Mouse (Mus musculus) lung, embryonic 15.5 days (tissue): ENCODE measurements around the gene Gtf2f2. TPM values are rescaled to one million over a fixed set of nuclear protein-coding genes. Genes with fewer than 3 reads are reported as not detected.

Experiments
- ATAC-seq: fragments of 200-750 bp; cut with Nextera tagmentation; 2 replicates; pipeline ENCODE4 v1.8.0; 2017; ENCODE audit warnings: moderate number of reproducible peaks, borderline replicate concordance; ENCODE audit not compliant: low FRiP score, low TSS enrichment; ENCODE audit errors: extremely low read depth
- H3K27ac ChIP-seq: fragments of 300-500 bp; sonication (generic); 2 replicates; pipeline ENCODE4 v1.5.1; 2015; ENCODE audit warnings: moderate library complexity, mild to moderate bottlenecking, inconsistent platforms
- H3K27me3 ChIP-seq: fragments of 300-500 bp; sonication (generic); 2 replicates; pipeline ENCODE4 v1.6.1; 2015; ENCODE audit warnings: inconsistent platforms
- H3K36me3 ChIP-seq: fragments of 300-500 bp; sonication (generic); 2 replicates; pipeline ENCODE4 v1.6.1; 2015; ENCODE audit warnings: inconsistent platforms
- H3K4me1 ChIP-seq: fragments of 300-500 bp; sonication (generic); 2 replicates; pipeline ENCODE4 v1.6.1; 2015; ENCODE audit warnings: inconsistent platforms
- H3K4me2 ChIP-seq: fragments of 300-500 bp; sonication (generic); 2 replicates; pipeline ENCODE4 v1.6.1; 2015; ENCODE audit warnings: inconsistent platforms, mild to moderate bottlenecking, moderate library complexity
- H3K4me3 ChIP-seq: fragments of 300-500 bp; sonication (generic); 2 replicates; pipeline ENCODE4 v1.5.1; 2015; ENCODE audit warnings: mild to moderate bottlenecking, inconsistent platforms
- H3K9ac ChIP-seq: fragments of 300-500 bp; sonication (generic); 2 replicates; pipeline ENCODE4 v1.6.1; 2015; ENCODE audit warnings: inconsistent platforms
- H3K9me3 ChIP-seq: fragments of 300-500 bp; sonication (generic); 2 replicates; pipeline ENCODE4 v1.6.1; 2016; ENCODE audit warnings: inconsistent platforms
- WGBS: fragments of 180-500 bp; shearing (Covaris S2); methylation state at CpG from one replicate; pipeline ENCODE4 v1.1.7; 2015; 5-methylcytosine and 5-hydroxymethylcytosine counted together
- polyA plus RNA-seq: library from polyadenylated mRNA; unstranded; fragments of >200 nt; fragmentation: Nextera tagmentation; extraction: Ambion mirVana; gene quantifications from 2 replicates; pipeline ENCODE4 v1.2.1, GENCODE M21; 2015

Gene Gtf2f2
- polyA plus RNA-seq, 1 experiment from 2014 or later, result 30.8 TPM

GRCm38 (mm10) chr14:75852016-75852415, 158.6 kb downstream of the Gtf2f2 start:
- ATAC-seq, result no peak
- H3K9ac ChIP-seq, result no peak overlapping the region
- peaks cover 13% of the 10 kb centered on the region for H3K4me1 ChIP-seq
- WGBS, result 87% methylated on average over 5 of the region's 5 CpGs
- no peak overlapping the region for H3K27ac ChIP-seq
- no peaks in the 10 kb centered on the region for H3K27me3 ChIP-seq
- peaks cover 43% of the 10 kb centered on the region for H3K36me3 ChIP-seq
- H3K4me3 ChIP-seq, result no peak overlapping the region
- no peak overlapping the region for H3K4me2 ChIP-seq
- no peaks in the 10 kb centered on the region for H3K9me3 ChIP-seq

GRCm38 (mm10) chr14:75850819-75851218, 159.8 kb downstream of the Gtf2f2 start:
- no peak overlapping the region for H3K27ac ChIP-seq
- H3K4me2 ChIP-seq, result no peak overlapping the region
- ATAC-seq, result no peak
- peaks cover 18% of the 10 kb centered on the region for H3K4me1 ChIP-seq
- no peak overlapping the region for H3K4me3 ChIP-seq
- WGBS, result 84% methylated on average over 6 of the region's 6 CpGs
- no peaks in the 10 kb centered on the region for H3K27me3 ChIP-seq
- peaks cover 49% of the 10 kb centered on the region for H3K36me3 ChIP-seq
- no peak overlapping the region for H3K9ac ChIP-seq
- no peaks in the 10 kb centered on the region for H3K9me3 ChIP-seq

GRCm38 (mm10) chr14:75849842-75850568, 160.7 kb downstream of the Gtf2f2 start:
- H3K4me3 ChIP-seq, result no peak overlapping the region
- no peaks in the 10 kb centered on the region for H3K27me3 ChIP-seq
- no peak overlapping the region for H3K27ac ChIP-seq
- no peaks in the 10 kb centered on the region for H3K9me3 ChIP-seq
- peaks cover 18% of the 10 kb centered on the region for H3K4me1 ChIP-seq
- no peak for ATAC-seq
- H3K9ac ChIP-seq, result no peak overlapping the region
- H3K36me3 ChIP-seq, result peaks cover 49% of the 10 kb centered on the region
- H3K4me2 ChIP-seq, result no peak overlapping the region
- 87% methylated on average over 6 of the region's 6 CpGs for WGBS

GRCm38 (mm10) chr14:75849236-75849635, 161.4 kb downstream of the Gtf2f2 start:
- H3K27me3 ChIP-seq, result no peaks in the 10 kb centered on the region
- H3K4me3 ChIP-seq, result no peak overlapping the region
- no peak overlapping the region for H3K9ac ChIP-seq
- ATAC-seq, result no peak
- WGBS, result 78% methylated on average over 5 of the region's 5 CpGs
- H3K4me2 ChIP-seq, result no peak overlapping the region
- no peak overlapping the region for H3K27ac ChIP-seq
- peaks cover 49% of the 10 kb centered on the region for H3K36me3 ChIP-seq
- H3K9me3 ChIP-seq, result no peaks in the 10 kb centered on the region
- H3K4me1 ChIP-seq, result peaks cover 18% of the 10 kb centered on the region

- H3K4me1 ChIP-seq, result peaks cover 18% of the 10 kb centered on the region
- WGBS, result 91% methylated on average over 5 of the region's 5 CpGs
- ATAC-seq, result no peak
These were observed 162.2 kb downstream of the Gtf2f2 start for GRCm38 (mm10) chr14:75848482-75848881.

GRCm38 (mm10) chr14:75847669-75848068, 163.0 kb downstream of the Gtf2f2 start:
- WGBS, result 67% methylated on average over 4 of the region's 4 CpGs
- Histone ChIP-seq H3K4me1 (peaks cover 18% of the 10 kb centered on the region), H3K9me3 (no peaks in the 10 kb centered on the region), H3K4me2 (no peak overlapping the region), H3K27ac (no peak overlapping the region), H3K36me3 (peaks cover 49% of the 10 kb centered on the region), H3K4me3 (peak overlapping the region; percentile 3; the same call in 1 of the 2 replicates), H3K27me3 (no peaks in the 10 kb centered on the region), H3K9ac (no peak overlapping the region)
- ATAC-seq, result no peak

More at GRCm38 (mm10) chr14:75848482-75848881, 162.2 kb downstream of the Gtf2f2 start:
- Histone ChIP-seq H3K4me3 (no peak overlapping the region), H3K9me3 (no peaks in the 10 kb centered on the region), H3K4me2 (no peak overlapping the region), H3K36me3 (peaks cover 49% of the 10 kb centered on the region), H3K27me3 (no peaks in the 10 kb centered on the region), H3K9ac (no peak overlapping the region), H3K27ac (no peak overlapping the region)

Other genes starting within 250 kb of the Gtf2f2 start
- 3.6 and 3.8 TPM in 2 replicates for gene Slc25a30, start 223.8 kb downstream of the Gtf2f2 start, polyA plus RNA-seq
- 998 and 1,067 TPM in 2 replicates for gene Tpt1, start 165.8 kb downstream of the Gtf2f2 start, polyA plus RNA-seq
- 0.29 and 0.32 TPM in 2 replicates for gene Kctd4, start 55.9 kb downstream of the Gtf2f2 start, polyA plus RNA-seq
- 12.1 and 12.5 TPM in 2 replicates for gene Gpalpp1, start 99.9 kb upstream of the Gtf2f2 start, polyA plus RNA-seq
- 15.3 and 16.5 TPM in 2 replicates for gene Nufip1, start 100.0 kb upstream of the Gtf2f2 start, polyA plus RNA-seq